Mouse (Mus musculus) embryo, embryonic 11 days (tissue): ENCODE measurements around the gene Fibin.

Experiments
- DNase-seq: peaks from one replicate; pipeline ENCODE4 v3.0.0-alpha.2; 2015

Fibin gene

DNA sequence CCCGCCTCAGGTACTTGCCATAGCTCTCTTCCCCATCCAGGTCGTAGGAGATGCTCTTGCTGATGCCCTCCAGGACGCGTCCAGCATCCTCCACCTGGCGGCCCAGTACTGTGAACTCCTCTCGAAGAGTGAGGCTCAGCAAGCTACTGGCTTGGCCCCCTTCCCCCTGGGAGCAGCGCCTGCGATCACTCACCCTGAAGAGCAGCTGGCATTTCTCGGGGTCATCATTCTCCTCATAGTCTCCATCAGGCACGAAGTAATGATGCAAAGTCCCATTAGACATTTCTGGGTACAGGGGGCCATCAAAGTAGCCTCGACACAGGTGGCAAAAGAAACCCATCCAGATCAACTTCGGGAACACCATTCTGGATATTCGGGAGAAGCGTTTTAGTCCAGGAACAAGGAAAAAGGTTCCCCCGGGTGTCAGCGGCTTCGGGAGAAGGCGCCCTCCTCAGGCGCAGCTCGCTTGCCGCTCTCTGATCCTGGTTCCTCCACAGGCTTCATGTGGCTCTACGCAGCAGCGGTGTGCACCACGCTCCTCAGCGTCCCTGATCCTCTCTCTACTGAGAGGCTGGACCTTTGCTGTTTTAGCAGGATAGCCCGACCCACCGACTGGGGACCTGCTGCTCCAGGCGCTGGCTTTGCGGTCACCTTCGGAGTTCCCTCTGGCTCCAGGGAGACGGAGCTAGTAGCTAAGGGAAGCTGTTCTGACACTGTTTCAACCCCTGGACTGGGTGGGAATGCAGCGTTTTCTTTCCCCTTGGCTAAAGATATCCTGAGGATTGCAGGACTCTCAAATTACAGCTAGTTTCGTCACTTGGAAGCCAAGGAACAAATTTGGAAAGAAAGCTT lies at the start of gene Fibin:
Fibin (minus strand) TSS at position 752 of the 852 bp plus-strand sequence.
- peak; percentile 75 for DNase-seq

GRCm38 (mm10) chr2:110411428-110411827 lies 48.4 kb upstream of the Fibin start:
- no peak for DNase-seq

DNA sequence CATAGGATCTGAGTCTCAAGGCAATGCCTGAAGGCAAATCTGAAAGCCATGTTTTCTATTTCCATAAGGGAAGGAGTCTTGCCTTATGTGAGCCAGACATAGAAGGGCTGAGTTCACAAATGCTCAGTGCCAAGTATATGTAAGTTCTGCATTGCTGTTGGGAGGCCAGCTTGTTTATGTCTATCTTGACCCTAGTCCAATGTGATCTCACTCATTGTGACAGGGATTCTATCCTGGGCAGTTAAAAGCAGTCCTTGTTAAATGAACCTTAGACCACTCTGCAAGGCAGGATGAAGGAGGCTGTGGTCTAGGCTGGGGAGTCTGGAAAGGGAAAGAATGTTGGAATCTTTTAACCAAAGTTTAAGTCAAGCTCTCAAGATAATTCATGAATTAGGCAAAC lies 45.8 kb upstream of the Fibin start:
- no peak for DNase-seq

- DNase-seq: no peak
These were observed 29.8 kb upstream of the Fibin start for GRCm38 (mm10) chr2:110392714-110393336.

GRCm38 (mm10) chr2:110390736-110391409 lies 27.9 kb upstream of the Fibin start:
- DNase-seq: no peak

- DNase-seq: peak; percentile 47
These were observed 16.8 kb upstream of the Fibin start for GRCm38 (mm10) chr2:110379811-110380210.

- no peak for DNase-seq
These were observed 13.7 kb upstream of the Fibin start for GRCm38 (mm10) chr2:110376660-110377059.

DNA sequence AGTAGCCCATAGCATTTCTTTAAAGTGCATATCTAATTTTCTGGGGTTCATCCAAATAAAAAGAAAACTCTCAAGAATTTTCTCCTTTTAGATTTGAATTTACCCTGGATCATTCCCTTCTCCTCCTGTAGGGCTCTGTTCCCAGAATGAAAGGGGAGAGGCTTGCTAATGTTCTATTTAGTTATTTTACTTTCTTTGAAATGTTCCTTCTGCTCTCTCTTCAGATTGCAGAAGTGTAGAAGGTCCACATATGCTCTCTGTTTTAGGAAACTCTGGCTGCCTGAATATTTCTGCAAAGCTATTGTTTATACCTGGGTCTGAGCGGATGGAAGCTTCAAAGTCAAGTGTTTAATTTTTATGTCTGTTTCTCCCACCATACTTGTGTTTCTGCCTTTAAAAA lies 12.5 kb upstream of the Fibin start:
- no peak for DNase-seq

- DNase-seq: no peak
These were observed 10.2 kb upstream of the Fibin start for GRCm38 (mm10) chr2:110373186-110373585.

DNA sequence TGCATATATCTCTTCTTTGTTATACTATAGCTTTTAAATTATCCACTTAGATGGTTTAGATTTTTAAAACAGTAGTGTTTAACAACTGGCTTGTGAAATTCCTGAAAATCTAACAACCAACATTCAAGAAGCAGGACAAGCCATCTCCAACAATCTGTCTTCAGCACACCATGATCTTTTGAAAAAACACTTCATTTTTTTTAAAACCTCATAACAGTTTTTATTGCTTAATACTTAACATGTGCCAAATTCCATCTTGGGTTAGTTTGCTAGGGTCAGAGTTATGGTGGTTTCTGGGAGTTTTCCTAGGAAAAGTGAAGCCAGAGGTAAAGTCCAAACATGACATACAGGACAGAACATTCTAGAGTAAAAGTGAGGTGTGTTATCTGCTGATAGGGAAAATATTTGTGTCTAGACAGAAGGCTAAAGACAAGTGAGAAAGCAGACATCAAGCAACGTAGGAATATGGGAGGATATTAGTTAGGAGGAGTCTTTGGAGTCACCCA lies 4.5 kb upstream of the Fibin start:
- no peak for DNase-seq

GRCm38 (mm10) chr2:110365401-110365800 lies 2.4 kb upstream of the Fibin start:
- no peak for DNase-seq

DNA sequence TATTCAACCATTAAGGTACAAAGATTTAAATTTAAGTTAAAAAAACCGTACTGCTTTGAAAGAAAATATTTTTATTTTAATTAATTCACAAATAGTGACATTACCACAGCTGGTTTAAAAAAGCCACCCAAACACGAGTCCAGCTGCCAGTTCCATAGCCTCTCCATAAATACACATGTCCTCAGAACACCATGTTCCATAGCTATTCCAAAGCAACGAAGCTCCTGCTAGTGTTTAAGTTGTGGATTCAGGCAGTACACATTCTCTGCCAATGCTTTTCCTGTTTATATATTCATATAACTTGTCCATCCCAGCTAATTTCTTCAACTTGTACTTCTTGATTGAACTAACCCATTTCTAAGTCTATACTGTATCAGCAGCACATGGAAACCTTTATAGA lies 872 bp upstream of the Fibin start:
- DNase-seq: no peak

DNA sequence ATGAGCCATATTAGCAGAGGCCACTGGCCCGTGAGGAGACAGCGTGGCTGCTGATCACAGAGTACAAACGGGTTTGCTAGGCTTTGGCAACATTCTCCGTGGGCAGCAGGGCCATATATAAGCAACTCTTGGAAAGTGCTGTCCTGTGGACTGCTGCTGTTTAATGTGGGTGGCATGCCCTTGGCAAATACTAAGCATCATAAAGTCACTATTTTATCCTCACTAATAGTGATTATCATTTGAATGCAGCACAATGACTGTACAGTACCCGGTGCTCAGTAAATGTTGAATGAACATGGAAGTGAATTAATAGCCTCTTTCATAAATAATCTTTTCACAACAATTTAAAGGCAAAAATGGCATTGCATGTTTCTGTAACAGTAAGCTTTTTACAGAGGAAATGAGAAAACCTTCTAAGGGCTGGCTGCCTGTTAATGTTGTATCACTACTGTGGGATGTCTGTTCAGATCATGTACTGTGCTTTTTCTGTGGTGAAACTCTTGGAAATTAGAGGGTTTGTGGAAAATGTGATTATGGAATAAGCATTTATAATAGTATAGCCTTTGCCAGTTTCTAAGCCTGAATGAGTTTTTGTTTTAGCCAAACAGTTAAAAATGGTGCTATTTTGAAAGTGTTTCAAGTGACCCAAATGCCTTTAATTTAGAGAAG lies 9.5 kb downstream of the Fibin start:
- no peak for DNase-seq

DNA sequence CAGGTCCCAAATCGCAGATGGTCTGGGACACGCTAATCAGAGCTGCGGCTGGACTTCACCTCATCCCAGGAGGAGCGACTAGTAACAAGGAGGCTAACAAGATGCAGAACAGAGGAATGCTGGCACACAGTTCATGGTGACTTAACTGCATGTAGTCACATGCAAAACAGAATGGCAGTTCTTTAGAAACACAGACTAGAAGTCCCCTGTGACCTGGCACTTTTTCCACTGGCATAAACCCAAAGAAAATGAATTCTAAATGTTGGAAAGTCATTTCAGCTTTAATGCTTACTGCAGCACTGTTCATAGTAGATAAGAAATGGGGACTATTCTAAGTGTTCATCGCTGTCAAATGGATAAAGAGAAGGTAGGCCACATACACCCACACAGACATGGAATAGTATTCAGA lies 11.1 kb downstream of the Fibin start:
- DNase-seq: no peak

GRCm38 (mm10) chr2:110351406-110351805 lies 11.6 kb downstream of the Fibin start:
- no peak for DNase-seq

- DNase-seq: no peak
These were observed 34.0 kb downstream of the Fibin start for GRCm38 (mm10) chr2:110328953-110329352.

- DNase-seq: no peak
These were observed 43.0 kb downstream of the Fibin start for GRCm38 (mm10) chr2:110319949-110320348.

DNA sequence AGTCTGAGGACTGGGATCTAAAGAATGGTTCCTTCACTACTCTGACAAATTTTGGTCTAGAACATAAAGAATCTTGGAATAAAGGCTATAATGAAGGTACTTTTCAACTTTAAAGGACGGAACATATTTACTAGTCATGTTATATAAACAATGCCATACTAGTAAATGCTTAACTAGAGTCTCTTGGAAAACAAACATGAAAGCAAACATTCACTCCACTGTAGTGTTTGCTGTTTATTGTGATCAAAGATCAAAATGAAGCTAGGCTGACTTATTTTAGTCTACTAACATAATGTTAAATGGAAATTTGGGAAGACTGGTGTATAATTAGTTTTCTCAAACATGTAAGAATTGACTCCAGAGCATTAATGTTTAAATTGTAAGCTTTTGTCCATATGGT lies 43.7 kb downstream of the Fibin start:
- DNase-seq: no peak

DNA sequence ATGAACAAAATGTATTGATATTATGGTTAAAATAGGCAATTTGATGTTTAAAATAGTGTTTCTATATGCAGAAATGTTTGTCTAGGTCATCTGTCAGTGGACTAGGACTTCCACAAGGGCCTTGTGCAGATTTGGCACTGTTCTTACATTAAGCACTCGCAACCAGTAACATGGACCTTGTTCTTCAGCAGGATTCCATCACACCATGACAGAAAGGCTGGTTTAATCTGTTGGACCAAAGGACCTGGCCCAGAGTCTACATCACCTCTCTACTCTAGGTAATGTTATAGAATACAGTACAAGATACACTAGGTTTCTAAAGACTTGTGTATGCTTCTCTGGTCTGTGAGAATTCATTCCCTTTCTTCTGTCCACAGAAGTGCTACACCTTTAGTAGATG lies 44.3 kb downstream of the Fibin start:
- DNase-seq: no peak

GRCm38 (mm10) chr2:110316116-110316883 lies 46.7 kb downstream of the Fibin start:
- no peak for DNase-seq

DNA sequence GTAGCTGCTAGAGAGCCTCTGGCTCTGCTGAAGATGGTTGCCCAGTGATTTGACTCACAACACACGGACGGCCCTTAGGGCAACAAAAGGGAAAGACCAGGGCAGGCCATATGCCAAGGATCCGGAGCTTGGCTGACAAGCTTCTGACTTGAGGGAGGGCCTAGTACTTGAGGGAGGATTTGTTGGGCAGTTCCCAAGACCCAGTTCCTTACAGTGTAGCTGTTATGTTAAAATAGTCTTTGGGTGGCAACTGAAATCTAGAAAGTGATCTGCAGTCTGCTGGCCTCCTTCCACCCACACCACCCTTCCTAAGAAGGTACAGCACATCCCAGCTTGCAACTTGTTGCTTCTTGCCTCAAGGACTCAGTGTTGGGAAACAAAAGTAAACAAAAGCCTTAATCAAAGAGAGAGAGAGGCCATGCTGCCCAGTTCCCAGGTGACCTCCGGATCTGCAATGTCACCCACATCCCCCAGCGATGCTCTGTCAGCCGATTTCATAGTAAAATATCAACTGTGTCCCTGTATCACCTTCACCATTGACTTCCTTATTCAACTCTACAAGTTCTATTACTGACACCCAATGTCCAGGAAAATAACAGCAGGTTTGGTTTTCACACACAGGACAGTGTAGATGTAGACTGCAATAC lies 48.4 kb downstream of the Fibin start, which contains the start of gene Bbox1:
Bbox1 (minus strand) TSS at position 52 of the 647 bp plus-strand sequence.
- DNase-seq: no peak

DNA sequence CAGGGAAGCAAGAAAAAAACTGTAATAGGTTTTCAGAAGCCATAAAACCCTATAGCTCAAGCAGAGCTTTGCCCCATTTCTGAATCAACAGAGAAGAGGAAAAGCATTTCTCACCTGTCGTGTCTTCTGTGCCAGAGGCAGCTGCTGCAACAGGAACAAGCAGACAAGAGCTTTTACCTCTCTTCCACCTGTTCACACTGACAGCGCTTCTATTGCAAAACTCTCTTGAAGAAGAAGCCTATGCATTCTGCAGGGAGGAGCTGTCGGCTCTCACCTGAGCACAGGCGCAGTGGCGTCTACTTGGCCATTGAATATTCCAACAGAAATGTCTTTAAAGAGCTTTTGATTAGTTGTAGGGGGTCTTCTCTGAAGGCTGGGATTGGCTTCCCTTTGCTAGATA lies 48.9 kb downstream of the Fibin start:
- no peak for DNase-seq
